In genomic region chr6:127131946-127132345, GRCm38 (mm10) we compare ENCODE assay signal across 32 mouse cellular contexts. TPM values are rescaled to one million over a fixed set of nuclear protein-coding genes. Genes with fewer than 3 reads are reported as not detected.
DNase-seq lines count a peak whose midpoint lies in the region; ATAC-seq and TF ChIP-seq lines count a peak whose summit lies in the region.
"Had no signal": no experiment of that assay in that cellular context is flagged by ENCODE, and none has a peak within 500 bp of the region (broad histone marks: within the 10 kb centered on the region; RNA-seq: fewer than 3 reads in every experiment).

No protein-coding gene starts in this region.

- TF ChIP-seq CTCF in forebrain, postnatal 0 days (IDR thresholded peaks at IDR 0.05; ENCODE audit: low read depth), result no peak
- TF ChIP-seq CTCF in midbrain, postnatal 0 days (IDR thresholded peaks at IDR 0.05), result no peak

- WGBS in forebrain, embryonic 13.5 days, result 86% methylated on average over 3 of the region's 3 CpGs
- WGBS in forebrain, postnatal 0 days, result 79% methylated on average over 3 of the region's 3 CpGs
- 83% methylated on average over 3 of the region's 3 CpGs for WGBS in forebrain, embryonic 16.5 days
- WGBS in forebrain, embryonic 11.5 days, result 83% methylated on average over 3 of the region's 3 CpGs
- WGBS in midbrain, postnatal 0 days, result 81% methylated on average over 3 of the region's 3 CpGs
- WGBS in midbrain, embryonic 16.5 days, result 81% methylated on average over 3 of the region's 3 CpGs

- H3K27ac ChIP-seq in forebrain, embryonic 13.5 days, result peak overlapping the region; percentile 54
- no peak overlapping the region for H3K27ac ChIP-seq in forebrain, postnatal 0 days (ENCODE audit: low read depth, low read length)
- peak overlapping the region; percentile 9 for H3K27ac ChIP-seq in forebrain, embryonic 16.5 days (ENCODE audit: low read length)
- H3K27ac ChIP-seq in forebrain, embryonic 11.5 days (ENCODE audit: low read depth, low read length), result no peak overlapping the region
- no peak overlapping the region for H3K27ac ChIP-seq in midbrain, postnatal 0 days (ENCODE audit: low read depth, low read length)
- no peak overlapping the region for H3K27ac ChIP-seq in midbrain, embryonic 16.5 days (ENCODE audit: low read length)
- H3K27ac ChIP-seq: heart, adult 2 months; heart, embryonic 10.5 days; heart, embryonic 13.5 days; hindbrain, embryonic 12.5 days; hindbrain, embryonic 15.5 days; intestine, embryonic 15.5 days had no signal

- H3K4me3 ChIP-seq in forebrain, embryonic 13.5 days, result no peak overlapping the region
- H3K4me3 ChIP-seq in forebrain, postnatal 0 days (ENCODE audit: low read depth, low read length), result no peak overlapping the region
- H3K4me3 ChIP-seq in forebrain, embryonic 16.5 days (replicated peaks; ENCODE audit: low read length), result no peak overlapping the region
- no peak overlapping the region for H3K4me3 ChIP-seq in forebrain, embryonic 11.5 days (ENCODE audit: low read depth, low read length)
- H3K4me3 ChIP-seq in midbrain, postnatal 0 days (ENCODE audit: low read depth, low read length), result no peak overlapping the region
- H3K4me3 ChIP-seq in midbrain, embryonic 16.5 days (ENCODE audit: low read depth, low read length), result no peak overlapping the region
- H3K4me3 ChIP-seq: heart, adult 2 months; heart, embryonic 10.5 days; heart, embryonic 13.5 days; hindbrain, embryonic 12.5 days; hindbrain, embryonic 15.5 days; intestine, embryonic 15.5 days had no signal

- no peaks in the 10 kb centered on the region for H3K9me3 ChIP-seq in forebrain, embryonic 13.5 days (replicated peaks)
- no peaks in the 10 kb centered on the region for H3K9me3 ChIP-seq in forebrain, postnatal 0 days (ENCODE audit: low read length)
- no peaks in the 10 kb centered on the region for H3K9me3 ChIP-seq in forebrain, embryonic 16.5 days (ENCODE audit: control insufficient read depth, low read length)
- no peaks in the 10 kb centered on the region for H3K9me3 ChIP-seq in forebrain, embryonic 11.5 days (ENCODE audit: control insufficient read depth, low read length)
- no peaks in the 10 kb centered on the region for H3K9me3 ChIP-seq in midbrain, postnatal 0 days (ENCODE audit: low read length)
- H3K9me3 ChIP-seq in midbrain, embryonic 16.5 days (replicated peaks; ENCODE audit: control insufficient read depth, low read length, poor library complexity, severe bottlenecking), result no peaks in the 10 kb centered on the region
- H3K9me3 ChIP-seq: G1E; heart, embryonic 10.5 days; heart, embryonic 13.5 days; hindbrain, embryonic 12.5 days; hindbrain, embryonic 15.5 days; intestine, embryonic 15.5 days had no signal

- no peak for DNase-seq in forebrain, postnatal 0 days
- no peak for DNase-seq in forebrain, embryonic 11.5 days (ENCODE audit: low spot score)
- peak; percentile 24 for DNase-seq in midbrain, postnatal 0 days (ENCODE audit: low spot score)
- DNase-seq in spleen, adult 12 weeks (ENCODE audit: low spot score), result no peak
- DNase-seq: adrenal gland, postnatal 10 days; adrenal gland, postnatal 36 days; B cell, adult 2 months; cerebellum, adult 11 months; cerebellum, adult 8-10 months; cerebellum, postnatal 14 days; gastrocnemius, postnatal 10 days; gastrocnemius, postnatal 36 days; heart, adult 2 months; heart, postnatal 14 days; heart, postnatal 4 days; kidney, adult 11 months had no signal

- no peak for ATAC-seq in forebrain, embryonic 13.5 days
- ATAC-seq in forebrain, postnatal 0 days, result no peak
- ATAC-seq in forebrain, embryonic 16.5 days, result no peak
- no peak for ATAC-seq in forebrain, embryonic 11.5 days (replicated peaks; ENCODE audit: low FRiP score)
- no peak for ATAC-seq in midbrain, postnatal 0 days (ENCODE audit: low FRiP score)
- ATAC-seq in midbrain, embryonic 16.5 days, result no peak
- ATAC-seq: intestine, embryonic 15.5 days; Patski had no signal

- H3K4me2 ChIP-seq in forebrain, embryonic 13.5 days, result no peak overlapping the region
- no peak overlapping the region for H3K4me2 ChIP-seq in forebrain, postnatal 0 days (ENCODE audit: low read depth)
- H3K4me2 ChIP-seq in forebrain, embryonic 16.5 days (ENCODE audit: low read length), result no peak overlapping the region
- no peak overlapping the region for H3K4me2 ChIP-seq in forebrain, embryonic 11.5 days (ENCODE audit: low read depth, low read length, severe bottlenecking)
- no peak overlapping the region for H3K4me2 ChIP-seq in midbrain, postnatal 0 days (ENCODE audit: low read depth, low read length, poor library complexity, severe bottlenecking)
- H3K4me2 ChIP-seq in midbrain, embryonic 16.5 days (ENCODE audit: low read length), result no peak overlapping the region
- H3K4me2 ChIP-seq: heart, embryonic 13.5 days; hindbrain, embryonic 12.5 days; hindbrain, embryonic 15.5 days; intestine, embryonic 15.5 days had no signal

- H3K27me3 ChIP-seq in forebrain, embryonic 13.5 days, result no peaks in the 10 kb centered on the region
- no peaks in the 10 kb centered on the region for H3K27me3 ChIP-seq in forebrain, postnatal 0 days (ENCODE audit: insufficient read depth, low read length)
- H3K27me3 ChIP-seq in forebrain, embryonic 16.5 days (replicated peaks; ENCODE audit: control insufficient read depth, insufficient read depth, low read length), result no peaks in the 10 kb centered on the region
- no peaks in the 10 kb centered on the region; the same call in 1 of the 2 replicates for H3K27me3 ChIP-seq in forebrain, embryonic 11.5 days (ENCODE audit: control insufficient read depth, insufficient read depth, low read length)
- H3K27me3 ChIP-seq in midbrain, postnatal 0 days (ENCODE audit: insufficient read depth, low read length), result no peaks in the 10 kb centered on the region
- H3K27me3 ChIP-seq in midbrain, embryonic 16.5 days (ENCODE audit: control insufficient read depth, insufficient read depth, low read depth, low read length), result no peaks in the 10 kb centered on the region
- H3K27me3 ChIP-seq: CH12.LX; heart, embryonic 13.5 days; hindbrain, embryonic 12.5 days; hindbrain, embryonic 15.5 days; intestine, embryonic 15.5 days; Patski had no signal

- H3K36me3 ChIP-seq in forebrain, embryonic 13.5 days (ENCODE audit: poor library complexity, severe bottlenecking), result peaks cover 77% of the 10 kb centered on the region
- no peaks in the 10 kb centered on the region; the same call in 1 of the 2 replicates for H3K36me3 ChIP-seq in forebrain, postnatal 0 days (ENCODE audit: insufficient read depth)
- no peaks in the 10 kb centered on the region for H3K36me3 ChIP-seq in forebrain, embryonic 16.5 days (ENCODE audit: control insufficient read depth, insufficient read depth)
- peaks cover 5% of the 10 kb centered on the region; the same call in 1 of the 2 replicates for H3K36me3 ChIP-seq in forebrain, embryonic 11.5 days (ENCODE audit: control insufficient read depth, insufficient read depth, low read length)
- H3K36me3 ChIP-seq in midbrain, postnatal 0 days (ENCODE audit: insufficient read depth, low read length), result no peaks in the 10 kb centered on the region
- H3K36me3 ChIP-seq in midbrain, embryonic 16.5 days (ENCODE audit: control insufficient read depth, insufficient read depth, low read length), result no peaks in the 10 kb centered on the region
- H3K36me3 ChIP-seq: hindbrain, embryonic 15.5 days had no signal

- H3K4me1 ChIP-seq in forebrain, embryonic 13.5 days, result peaks cover 64% of the 10 kb centered on the region
- H3K4me1 ChIP-seq in forebrain, postnatal 0 days (ENCODE audit: insufficient read depth), result peaks cover 10% of the 10 kb centered on the region; the same call in 1 of the 2 replicates
- H3K4me1 ChIP-seq in forebrain, embryonic 16.5 days (replicated peaks; ENCODE audit: control insufficient read depth, insufficient read depth, low read length), result peaks cover 48% of the 10 kb centered on the region
- H3K4me1 ChIP-seq in forebrain, embryonic 11.5 days (replicated peaks; ENCODE audit: control insufficient read depth, insufficient read depth, low read length), result peaks cover 9% of the 10 kb centered on the region; the same call in 1 of the 2 replicates
- no peaks in the 10 kb centered on the region; the same call in 1 of the 2 replicates for H3K4me1 ChIP-seq in midbrain, postnatal 0 days (ENCODE audit: insufficient read depth, low read length)
- peaks cover 6% of the 10 kb centered on the region for H3K4me1 ChIP-seq in midbrain, embryonic 16.5 days (ENCODE audit: control insufficient read depth, insufficient read depth, low read length)
- H3K4me1 ChIP-seq: intestine, embryonic 15.5 days had no signal

- no peak overlapping the region for H3K9ac ChIP-seq in forebrain, embryonic 13.5 days
- no peak overlapping the region for H3K9ac ChIP-seq in forebrain, postnatal 0 days
- no peak overlapping the region for H3K9ac ChIP-seq in forebrain, embryonic 16.5 days (replicated peaks; ENCODE audit: low read depth, low read length)
- no peak overlapping the region for H3K9ac ChIP-seq in forebrain, embryonic 11.5 days (ENCODE audit: low read length)
- H3K9ac ChIP-seq in midbrain, postnatal 0 days (replicated peaks; ENCODE audit: low read length, poor library complexity, severe bottlenecking), result no peak overlapping the region
- no peak overlapping the region for H3K9ac ChIP-seq in midbrain, embryonic 16.5 days (ENCODE audit: low read depth, low read length)
- H3K9ac ChIP-seq: heart, embryonic 13.5 days; hindbrain, embryonic 12.5 days; hindbrain, embryonic 15.5 days; intestine, embryonic 15.5 days had no signal

RNA-seq across cellular contexts. Expression of gene Ccnd2, which starts 20.0 kb away (rescaled TPM):
- polyA plus RNA-seq in forebrain, embryonic 13.5 days (2015; fragmentation: Nextera tagmentation; extraction: Ambion mirVana), result 1,785 and 2,054 TPM in 2 replicates
- total RNA-seq in forebrain, postnatal 0 days (2014; rRNA removed), result 31.4 and 44.1 TPM in 2 replicates
- polyA plus RNA-seq in forebrain, postnatal 0 days (2015; fragmentation: Nextera tagmentation; extraction: Ambion mirVana), result 430 and 467 TPM in 2 replicates
- 1,169 and 1,368 TPM in 2 replicates for polyA plus RNA-seq in forebrain, embryonic 16.5 days (2015; fragmentation: Nextera tagmentation; extraction: Ambion mirVana)
- 1,258 and 1,292 TPM in 2 replicates for polyA plus RNA-seq in forebrain, embryonic 11.5 days (2014; fragmentation: Nextera tagmentation; extraction: Ambion mirVana)
- total RNA-seq in midbrain, postnatal 0 days (2014; rRNA removed), result 13.9 and 14.5 TPM in 2 replicates
- 95.6 and 106 TPM in 2 replicates for polyA plus RNA-seq in midbrain, postnatal 0 days (2015; fragmentation: Nextera tagmentation; extraction: Ambion mirVana)
- polyA plus RNA-seq in midbrain, embryonic 16.5 days (2015; fragmentation: Nextera tagmentation; extraction: Ambion mirVana), result 245 and 326 TPM in 2 replicates

RNA-seq across cellular contexts. Expression of gene Tigar, which starts 22.6 kb away (rescaled TPM):
- 6.6 and 7.0 TPM in 2 replicates for polyA plus RNA-seq in forebrain, embryonic 13.5 days (2015; fragmentation: Nextera tagmentation; extraction: Ambion mirVana)
- 8.1 and 9.3 TPM in 2 replicates for total RNA-seq in forebrain, postnatal 0 days (2014; rRNA removed)
- 6.1 and 6.8 TPM in 2 replicates for polyA plus RNA-seq in forebrain, postnatal 0 days (2015; fragmentation: Nextera tagmentation; extraction: Ambion mirVana)
- polyA plus RNA-seq in forebrain, embryonic 16.5 days (2015; fragmentation: Nextera tagmentation; extraction: Ambion mirVana), result 8.2 and 9.2 TPM in 2 replicates
- polyA plus RNA-seq in forebrain, embryonic 11.5 days (2014; fragmentation: Nextera tagmentation; extraction: Ambion mirVana), result 5.3 and 6.8 TPM in 2 replicates
- 6.1 and 6.7 TPM in 2 replicates for total RNA-seq in midbrain, postnatal 0 days (2014; rRNA removed)
- polyA plus RNA-seq in midbrain, postnatal 0 days (2015; fragmentation: Nextera tagmentation; extraction: Ambion mirVana), result 4.6 and 5.0 TPM in 2 replicates
- polyA plus RNA-seq in midbrain, embryonic 16.5 days (2015; fragmentation: Nextera tagmentation; extraction: Ambion mirVana), result 5.9 and 7.4 TPM in 2 replicates

RNA-seq across cellular contexts. Expression of gene Fgf23, which starts 59.2 kb away (rescaled TPM):
- polyA plus RNA-seq in forebrain, embryonic 13.5 days (2015; fragmentation: Nextera tagmentation; extraction: Ambion mirVana), result not detected in 2 replicates
- total RNA-seq in forebrain, postnatal 0 days (2014; rRNA removed), result 0.15 and 0.38 TPM in 2 replicates
- polyA plus RNA-seq in forebrain, postnatal 0 days (2015; fragmentation: Nextera tagmentation; extraction: Ambion mirVana), result 0.08 and 0.13 TPM in 2 replicates
- 0.19 TPM in 1 of 2 replicates, not detected in the other for polyA plus RNA-seq in forebrain, embryonic 16.5 days (2015; fragmentation: Nextera tagmentation; extraction: Ambion mirVana)
- polyA plus RNA-seq in forebrain, embryonic 11.5 days (2014; fragmentation: Nextera tagmentation; extraction: Ambion mirVana), result not detected in 2 replicates
- total RNA-seq in midbrain, postnatal 0 days (2014; rRNA removed), result 0.33 and 0.77 TPM in 2 replicates
- polyA plus RNA-seq in midbrain, postnatal 0 days (2015; fragmentation: Nextera tagmentation; extraction: Ambion mirVana), result 0.38 and 0.63 TPM in 2 replicates
- polyA plus RNA-seq in midbrain, embryonic 16.5 days (2015; fragmentation: Nextera tagmentation; extraction: Ambion mirVana), result 0.26 and 0.39 TPM in 2 replicates
- total RNA-seq: adrenal gland, adult 18-20 months; adrenal gland, postnatal 10 days; adrenal gland, postnatal 36 days; CH12.LX; gastrocnemius, adult 18-20 months; gastrocnemius, postnatal 36 days; granulocyte monocyte progenitor cell, adult 5-6 weeks; heart, adult 2 months; heart, postnatal 14 days had no signal
- polyA plus RNA-seq: embryonic facial prominence, embryonic 11.5 days; embryonic facial prominence, embryonic 14.5 days; G1E; heart, adult 2 months; hindbrain, embryonic 12.5 days; intestine, embryonic 15.5 days had no signal

Comparison
In these comparisons a context has a peak if more than half of its experiments do, and no peak if none do; other contexts are left out.
1. H3K27ac ChIP-seq: peak in forebrain, embryonic 13.5 days (single experiment) and forebrain, embryonic 16.5 days (single experiment); none in forebrain, postnatal 0 days (single experiment), forebrain, embryonic 11.5 days (single experiment), midbrain, postnatal 0 days (single experiment) and midbrain, embryonic 16.5 days (single experiment).